Mouse (Mus musculus) cerebellum, postnatal 14 days (tissue): Measurements from ENCODE around the gene Uba1y.
"Not testable (repeated sequence)": the region's sequence is repeated elsewhere in the genome, so short reads cannot be mapped to it uniquely, and the experiment has no call there.

ENCODE experiments used
- DNase-seq, 2 experiments: peaks; one replicate each; pipeline ENCODE4 v3.0.0; 2021; ENCODE audit warnings: mixed read lengths in 2 of 2

The Uba1y gene

GRCm38 (mm10) chrY:818396-818795 lies at the start of gene Uba1y:
Gene Uba1y, plus strand, starts transcription at chrY:818649.
- DNase-seq, result no peak

- DNase-seq, result not testable (repeated sequence)
Observed at GRCm38 (mm10) chrY:797309-797708, 21.1 kb upstream of the Uba1y start, which contains the start of gene Zfy1. Gene Zfy1, minus strand, starts transcription at chrY:797409.

GRCm38 (mm10) chrY:808991-809661 lies 9.3 kb upstream of the Uba1y start:
- DNase-seq, result peak in 1 of 2 experiments; percentile 0

- DNase-seq, result no peak
Observed at GRCm38 (mm10) chrY:872404-872803, 54.0 kb downstream of the Uba1y start.

GRCm38 (mm10) chrY:872855-873549 lies 54.6 kb downstream of the Uba1y start:
- DNase-seq, result peak in 1 of 2 experiments; percentile 5
